Mouse (Mus musculus): ENCODE measurements around the gene Rpl37. TPM values are rescaled to one million over a fixed set of nuclear protein-coding genes. Genes with fewer than 3 reads are reported as not detected.

The Rpl37 gene
- polyA plus RNA-seq, 1 experiment from 2014 or later, result 520 TPM

DNA sequence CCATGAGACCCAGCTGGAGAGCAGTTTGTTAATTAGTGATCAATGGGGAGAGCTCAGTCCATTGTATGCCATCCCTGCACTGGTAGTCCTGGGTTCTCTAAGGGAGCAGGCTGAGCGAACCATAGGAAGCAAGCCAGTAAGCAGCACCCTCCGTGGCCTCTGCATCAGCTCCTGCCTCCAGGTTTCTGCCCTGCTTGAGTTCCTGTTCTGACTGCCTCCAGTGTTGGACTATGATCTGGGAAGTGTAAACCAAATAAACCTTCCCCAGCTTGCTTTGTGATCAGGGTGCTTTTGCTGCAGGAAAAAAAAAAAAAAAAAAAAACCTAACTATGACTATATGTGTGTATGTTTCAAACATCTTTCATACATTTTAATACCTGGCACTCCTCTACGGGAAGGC is 16.9 kb downstream of the Rpl37 start:
- Histone ChIP-seq H3K4me1 (replicated peaks; ENCODE audit: control insufficient read depth, insufficient read depth, low read length) (no peaks in the 10 kb centered on the region), H3K4me3 (ENCODE audit: low read depth, low read length) (no peak overlapping the region), H3K36me3 (ENCODE audit: control insufficient read depth, insufficient read depth) (no peaks in the 10 kb centered on the region), H3K4me2 (replicated peaks; ENCODE audit: low read depth) (no peak overlapping the region), H3K9me3 (ENCODE audit: control insufficient read depth) (no peaks in the 10 kb centered on the region), H3K9ac (ENCODE audit: low read depth, low read length) (no peak overlapping the region), H3K27me3 (replicated peaks; ENCODE audit: control insufficient read depth, insufficient read depth, low read length) (no peaks in the 10 kb centered on the region), H3K27ac (ENCODE audit: low read depth, low read length) (no peak overlapping the region)
- 52% methylated on average over 3 of the region's 3 CpGs for WGBS
- TF ChIP-seq CTCF (IDR thresholded peaks at IDR 0.05; ENCODE audit: low read depth), result no peak
- ATAC-seq, result peak; percentile 74

DNA sequence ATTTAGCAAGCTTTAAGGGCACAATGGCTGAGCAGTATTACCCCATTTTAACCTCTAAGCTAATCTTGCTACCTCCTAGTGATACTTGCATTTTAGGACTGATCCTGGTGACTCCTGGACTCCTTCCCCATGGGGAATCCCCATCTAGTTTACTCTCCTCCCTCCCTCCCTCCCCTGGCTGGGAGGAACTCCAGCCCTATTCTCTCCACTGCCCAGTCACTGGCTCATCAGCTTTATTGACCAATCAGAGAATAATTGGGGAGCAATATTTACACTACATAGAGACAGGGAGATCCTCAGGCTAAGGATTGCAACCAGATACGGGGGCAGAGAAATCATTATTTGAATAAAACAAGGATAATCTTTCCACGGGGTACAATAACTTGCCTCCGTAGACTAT is 17.7 kb downstream of the Rpl37 start:
- Histone ChIP-seq H3K27ac (ENCODE audit: low read depth, low read length) (no peak overlapping the region), H3K27me3 (replicated peaks; ENCODE audit: control insufficient read depth, insufficient read depth, low read length) (no peaks in the 10 kb centered on the region), H3K36me3 (ENCODE audit: control insufficient read depth, insufficient read depth) (no peaks in the 10 kb centered on the region), H3K4me2 (replicated peaks; ENCODE audit: low read depth) (no peak overlapping the region), H3K4me3 (ENCODE audit: low read depth, low read length) (no peak overlapping the region), H3K9me3 (ENCODE audit: control insufficient read depth) (no peaks in the 10 kb centered on the region), H3K4me1 (replicated peaks; ENCODE audit: control insufficient read depth, insufficient read depth, low read length) (no peaks in the 10 kb centered on the region), H3K9ac (ENCODE audit: low read depth, low read length) (no peak overlapping the region)
- 40% methylated on average over 3 of the region's 3 CpGs for WGBS
- ATAC-seq, result no peak
- TF ChIP-seq CTCF (IDR thresholded peaks at IDR 0.05; ENCODE audit: low read depth), result no peak

DNA sequence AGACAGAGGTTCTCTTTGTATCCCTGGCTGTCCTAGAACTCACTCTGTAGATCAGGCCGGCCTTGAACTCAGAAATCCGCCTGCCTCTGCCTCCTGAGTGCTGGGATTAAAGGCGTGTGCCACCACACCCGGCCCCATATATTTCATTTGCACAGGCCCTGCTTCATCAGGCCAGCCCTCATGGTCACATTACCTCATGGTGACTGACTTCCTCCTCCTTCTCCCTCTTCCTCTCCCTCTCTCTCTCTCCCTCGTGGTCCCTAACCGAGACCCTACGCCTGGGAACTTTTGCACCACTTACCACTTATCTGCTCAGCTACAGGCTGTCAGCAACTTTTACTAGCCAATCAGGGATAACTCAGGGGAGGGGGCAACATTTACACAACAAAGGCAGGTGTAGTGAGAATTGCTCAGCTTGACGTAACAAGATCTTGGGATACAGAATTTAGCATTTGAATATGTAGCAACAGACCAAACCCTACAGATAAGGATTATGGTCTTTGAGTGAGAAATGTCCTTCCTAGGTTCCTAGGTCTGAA is 18.6 kb downstream of the Rpl37 start:
- no peaks in the 10 kb centered on the region for H3K36me3 ChIP-seq (ENCODE audit: control insufficient read depth, insufficient read depth)
- H3K9me3 ChIP-seq (ENCODE audit: control insufficient read depth), result no peaks in the 10 kb centered on the region
- 68% methylated on average over 8 of the region's 8 CpGs for WGBS
- H3K27ac ChIP-seq (ENCODE audit: low read depth, low read length), result no peak overlapping the region
- H3K27me3 ChIP-seq (replicated peaks; ENCODE audit: control insufficient read depth, insufficient read depth, low read length), result no peaks in the 10 kb centered on the region
- H3K4me3 ChIP-seq (ENCODE audit: low read depth, low read length), result no peak overlapping the region
- no peak for TF ChIP-seq CTCF (IDR thresholded peaks at IDR 0.05; ENCODE audit: low read depth)
- H3K9ac ChIP-seq (ENCODE audit: low read depth, low read length), result no peak overlapping the region
- no peaks in the 10 kb centered on the region for H3K4me1 ChIP-seq (replicated peaks; ENCODE audit: control insufficient read depth, insufficient read depth, low read length)
- no peak overlapping the region for H3K4me2 ChIP-seq (replicated peaks; ENCODE audit: low read depth)
- no peak for ATAC-seq

DNA sequence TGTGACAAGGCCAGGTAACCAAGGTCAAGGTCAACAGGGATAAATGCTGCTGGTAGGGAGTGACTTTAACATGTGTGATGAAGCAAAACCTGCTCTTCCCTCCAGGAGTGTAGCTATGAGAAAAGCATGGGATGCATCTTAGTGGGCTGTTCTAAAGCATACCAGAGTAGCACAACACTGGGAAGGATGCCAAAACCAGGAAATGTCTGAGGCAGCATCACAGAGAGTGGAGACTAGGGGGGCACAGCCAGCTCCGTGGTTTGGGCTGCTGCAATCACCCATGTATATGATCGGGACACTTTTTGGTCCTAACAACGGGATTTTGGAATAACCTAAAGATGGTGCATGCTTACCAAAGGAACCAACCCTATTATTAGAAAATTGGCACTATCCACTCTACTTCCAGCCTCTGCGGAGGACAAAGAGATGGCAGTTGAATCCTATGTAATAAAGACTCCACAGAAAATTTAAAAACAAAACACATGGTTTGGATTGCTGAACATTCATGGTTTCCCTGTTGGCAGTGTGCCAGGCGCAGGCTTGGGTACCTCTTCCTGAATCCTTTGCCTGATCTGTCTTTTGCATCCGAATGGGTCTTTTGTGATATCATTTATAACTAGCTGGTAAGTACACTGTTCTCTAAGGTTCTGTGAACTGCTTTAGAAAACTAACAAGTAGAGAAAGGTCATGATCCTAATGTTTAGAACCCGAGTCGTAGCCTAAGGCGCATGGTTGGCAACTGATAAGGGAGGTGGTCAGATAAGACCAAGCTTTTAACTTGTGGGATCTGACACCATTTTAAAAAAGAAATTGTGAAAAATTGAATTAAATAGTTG is 21.8 kb downstream of the Rpl37 start:
- no peak overlapping the region for H3K27ac ChIP-seq (ENCODE audit: low read depth, low read length)
- TF ChIP-seq CTCF (IDR thresholded peaks at IDR 0.05; ENCODE audit: low read depth), result no peak
- no peaks in the 10 kb centered on the region for H3K27me3 ChIP-seq (replicated peaks; ENCODE audit: control insufficient read depth, insufficient read depth, low read length)
- WGBS, result 63% methylated on average over 9 of the region's 9 CpGs
- no peaks in the 10 kb centered on the region for H3K36me3 ChIP-seq (ENCODE audit: control insufficient read depth, insufficient read depth)
- H3K4me2 ChIP-seq (replicated peaks; ENCODE audit: low read depth), result no peak overlapping the region
- no peak overlapping the region for H3K9ac ChIP-seq (ENCODE audit: low read depth, low read length)
- H3K4me1 ChIP-seq (replicated peaks; ENCODE audit: control insufficient read depth, insufficient read depth, low read length), result no peaks in the 10 kb centered on the region
- no peaks in the 10 kb centered on the region for H3K9me3 ChIP-seq (ENCODE audit: control insufficient read depth)
- ATAC-seq, result no peak
- no peak overlapping the region for H3K4me3 ChIP-seq (ENCODE audit: low read depth, low read length)

DNA sequence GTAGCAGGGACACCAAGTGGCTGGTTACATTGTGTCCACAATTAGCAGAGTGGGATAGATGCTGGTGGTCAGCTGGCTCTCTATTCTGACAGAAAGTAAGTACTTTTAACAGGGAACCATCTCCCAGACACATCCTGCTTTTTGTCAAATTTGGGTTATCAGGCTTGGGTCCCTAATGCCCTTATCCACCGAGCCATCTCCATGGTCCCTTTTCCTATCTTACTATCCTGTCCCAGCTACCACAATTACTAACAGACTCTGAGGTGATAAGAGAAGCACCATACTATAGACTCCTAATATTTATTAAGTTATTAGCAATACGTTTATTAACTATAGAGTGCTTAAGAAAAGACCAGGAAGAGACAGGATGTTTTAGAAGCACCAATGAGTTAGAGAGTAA is 22.9 kb downstream of the Rpl37 start:
- Histone ChIP-seq H3K9me3 (ENCODE audit: control insufficient read depth) (no peaks in the 10 kb centered on the region), H3K4me2 (replicated peaks; ENCODE audit: low read depth) (no peak overlapping the region), H3K4me3 (ENCODE audit: low read depth, low read length) (no peak overlapping the region), H3K36me3 (ENCODE audit: control insufficient read depth, insufficient read depth) (no peaks in the 10 kb centered on the region), H3K4me1 (replicated peaks; ENCODE audit: control insufficient read depth, insufficient read depth, low read length) (no peaks in the 10 kb centered on the region), H3K27me3 (replicated peaks; ENCODE audit: control insufficient read depth, insufficient read depth, low read length) (no peaks in the 10 kb centered on the region), H3K27ac (ENCODE audit: low read depth, low read length) (no peak overlapping the region), H3K9ac (ENCODE audit: low read depth, low read length) (no peak overlapping the region)
- 73% methylated on average over 2 of the region's 2 CpGs for WGBS
- no peak for TF ChIP-seq CTCF (IDR thresholded peaks at IDR 0.05; ENCODE audit: low read depth)
- ATAC-seq, result no peak

DNA sequence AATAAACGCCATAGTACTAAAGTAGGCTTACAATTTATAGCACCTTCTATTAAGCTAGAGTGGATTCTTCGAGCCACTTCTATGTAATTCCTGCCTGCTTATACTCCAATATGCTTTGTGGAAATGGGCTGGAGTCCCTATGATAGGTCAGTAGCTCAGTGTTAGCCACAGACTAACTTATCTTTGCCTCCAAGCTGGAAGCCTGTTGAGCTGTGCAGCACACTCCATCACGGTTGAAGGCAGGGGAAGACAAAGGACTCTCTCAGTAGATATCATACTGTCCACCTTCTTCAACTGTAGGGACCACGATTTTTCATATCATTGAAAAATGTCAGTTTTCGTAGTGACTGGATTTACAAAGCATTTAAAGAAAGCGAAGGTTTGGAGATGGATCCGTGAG is 23.4 kb downstream of the Rpl37 start:
- Histone ChIP-seq H3K4me3 (ENCODE audit: low read depth, low read length) (no peak overlapping the region), H3K9me3 (ENCODE audit: control insufficient read depth) (no peaks in the 10 kb centered on the region), H3K36me3 (ENCODE audit: control insufficient read depth, insufficient read depth) (no peaks in the 10 kb centered on the region), H3K9ac (ENCODE audit: low read depth, low read length) (no peak overlapping the region), H3K27me3 (replicated peaks; ENCODE audit: control insufficient read depth, insufficient read depth, low read length) (no peaks in the 10 kb centered on the region), H3K4me2 (replicated peaks; ENCODE audit: low read depth) (no peak overlapping the region), H3K4me1 (replicated peaks; ENCODE audit: control insufficient read depth, insufficient read depth, low read length) (no peaks in the 10 kb centered on the region), H3K27ac (ENCODE audit: low read depth, low read length) (no peak overlapping the region)
- WGBS, result 83% methylated on average over 7 of the region's 7 CpGs
- no peak for TF ChIP-seq CTCF (IDR thresholded peaks at IDR 0.05; ENCODE audit: low read depth)
- no peak for ATAC-seq

All from intestine, postnatal 0 days (tissue).